Mouse (Mus musculus) bone marrow macrophage, adult 2 months (primary cell): Measurements from ENCODE around the gene Gcnt3. TPM values are rescaled to one million over a fixed set of nuclear protein-coding genes. Genes with fewer than 3 reads are reported as not detected.
A peak's percentile ranks its signal among the peaks of the same experiment; 100 is the strongest.
"Not testable (repeated sequence)": the region's sequence is repeated elsewhere in the genome, so short reads cannot be mapped to it uniquely, and the experiment has no call there.

Source experiments
- H3K27ac ChIP-seq: 2 replicates; pipeline ENCODE4 v1.5.1; 2012; ENCODE audit warnings: low read depth, low read length; ENCODE audit not compliant: insufficient read depth
- H3K4me1 ChIP-seq: 2 replicates; pipeline ENCODE4 v1.6.1; 2012; ENCODE audit warnings: low read length; ENCODE audit not compliant: control insufficient read depth, insufficient read depth
- H3K4me3 ChIP-seq: 2 replicates; pipeline ENCODE4 v1.5.1; 2012; ENCODE audit warnings: mild to moderate bottlenecking, low read length, moderate library complexity; ENCODE audit not compliant: insufficient read depth
- CTCF ChIP-seq: IDR thresholded peaks from 2 replicates; pipeline ENCODE4 v1.5.1; 2012; ENCODE audit warnings: low read depth, mild to moderate bottlenecking, low read length, moderate library complexity
- POLR2A ChIP-seq: IDR thresholded peaks from 2 replicates; pipeline ENCODE4 v1.6.1; 2012; ENCODE audit warnings: mild to moderate bottlenecking, low read depth, low read length, borderline replicate concordance
- polyA plus RNA-seq: library from polyadenylated mRNA; stranded (reverse); fragments of >200 nt; gene quantifications from 2 replicates; pipeline ENCODE4 v1.2.4, GENCODE M21; 2012; ENCODE audit not compliant: missing spikeins, insufficient read depth, insufficient read length

Gcnt3 gene
- polyA plus RNA-seq, 1 experiment = not detected

DNA sequence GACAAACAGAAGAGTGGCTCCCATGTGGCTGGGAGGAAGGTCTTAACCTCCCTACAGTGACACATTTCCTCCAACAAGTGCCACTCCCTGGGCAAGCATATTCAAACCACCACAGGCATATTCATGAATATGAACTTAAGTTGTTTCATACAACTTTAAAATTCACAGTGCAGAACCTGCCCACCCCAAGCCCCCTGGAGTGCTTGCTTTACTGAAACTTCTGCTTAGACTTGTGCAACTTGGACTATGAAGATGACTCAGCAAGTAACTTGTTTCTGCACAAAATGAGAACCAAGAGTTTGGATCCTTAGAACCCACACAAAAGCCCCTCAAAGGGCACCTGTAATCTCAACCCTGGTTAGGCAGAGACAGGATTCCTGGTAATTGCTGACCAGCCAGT, 13.2 kb downstream of the Gcnt3 start:
- Histone ChIP-seq H3K4me3 (no peak overlapping the region), H3K4me1 (peaks cover 6% of the 10 kb centered on the region), H3K27ac (no peak overlapping the region)
- TF ChIP-seq POLR2A = no peak

DNA sequence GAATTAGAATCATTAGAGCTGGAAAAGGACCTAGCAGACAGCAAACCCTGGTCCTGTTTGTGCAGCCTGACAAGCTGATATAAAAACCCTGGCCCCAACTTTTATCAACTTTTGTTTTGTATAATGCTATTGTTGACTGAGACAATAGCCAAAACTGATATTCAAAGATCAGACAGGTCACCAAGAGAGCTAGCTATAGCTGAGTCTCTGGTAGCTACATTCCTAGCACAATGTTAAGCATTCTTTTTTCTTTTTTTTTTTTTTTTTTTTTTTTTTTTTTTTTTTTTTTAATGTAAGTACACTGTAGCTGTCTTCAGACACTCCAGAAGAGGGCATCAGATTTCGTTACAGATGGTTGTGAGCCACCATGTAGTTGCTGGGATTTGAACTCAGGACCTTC, 14.3 kb downstream of the Gcnt3 start:
- not testable (repeated sequence) for H3K27ac ChIP-seq, H3K4me3 ChIP-seq, H3K4me1 ChIP-seq

DNA sequence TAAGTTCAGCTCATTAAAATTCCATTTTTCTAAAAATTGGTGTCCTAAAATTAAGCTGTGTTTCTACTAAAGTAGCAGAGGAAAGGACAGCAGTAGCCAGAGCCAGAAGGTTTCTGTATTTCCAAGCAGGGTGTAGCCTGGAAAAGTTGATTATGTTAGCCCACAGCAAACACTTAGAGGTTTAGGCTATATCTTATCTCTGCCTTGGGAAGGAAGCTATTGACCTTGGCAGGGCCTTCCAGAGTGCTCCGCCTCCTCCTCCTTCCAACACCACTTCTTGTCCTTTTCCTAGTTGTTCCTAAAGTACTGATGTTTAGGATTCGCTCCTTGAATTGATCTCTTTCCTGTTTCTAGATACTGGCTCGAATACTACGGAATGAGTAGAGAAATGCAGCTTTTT, 15.8 kb downstream of the Gcnt3 start:
- no peak overlapping the region for H3K4me3 ChIP-seq
- no peak for TF ChIP-seq POLR2A
- TF ChIP-seq CTCF = no peak
- no peak overlapping the region for H3K27ac ChIP-seq
- H3K4me1 ChIP-seq = peaks cover 6% of the 10 kb centered on the region

DNA sequence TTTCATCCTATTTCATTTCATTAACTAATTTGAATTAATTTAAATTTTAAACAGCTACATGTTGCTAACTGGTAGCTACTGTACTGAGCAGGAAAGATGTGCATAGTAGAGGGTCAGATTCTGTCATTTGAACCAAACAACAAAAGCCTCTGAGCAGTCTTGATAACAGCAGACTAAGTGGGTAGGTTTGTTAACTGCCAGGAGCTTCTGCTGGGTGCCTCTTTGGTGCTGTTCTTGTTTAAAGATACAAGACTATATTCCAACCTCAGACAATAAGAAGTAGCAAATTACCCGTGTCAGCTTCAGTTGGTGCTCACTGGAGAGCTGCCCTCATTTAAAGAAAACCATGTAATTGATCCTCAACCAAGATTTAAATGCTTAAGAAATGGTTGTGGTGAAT, 16.3 kb downstream of the Gcnt3 start:
- Histone ChIP-seq H3K4me3 (no peak overlapping the region), H3K4me1 (peaks cover 6% of the 10 kb centered on the region), H3K27ac (no peak overlapping the region)
- no peak for TF ChIP-seq CTCF
- no peak for TF ChIP-seq POLR2A

DNA sequence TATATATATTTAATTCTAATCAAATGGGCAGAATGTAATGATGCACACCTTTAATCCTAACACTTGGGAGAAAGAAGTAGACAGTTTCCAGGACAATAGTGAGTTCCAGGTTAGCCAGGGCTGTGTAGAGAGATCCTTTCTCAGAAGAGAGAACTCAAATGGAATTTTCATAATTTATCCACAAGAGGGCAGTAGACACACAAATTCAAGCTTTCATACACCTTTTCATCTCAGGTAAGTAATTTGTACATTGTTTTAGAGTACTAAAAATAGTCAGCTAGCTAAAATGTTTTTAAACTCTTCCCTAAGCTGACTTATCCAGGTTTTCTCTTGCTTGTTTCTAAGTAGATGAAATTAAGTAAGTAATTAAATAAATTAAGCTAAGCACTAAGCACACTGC, 19.0 kb downstream of the Gcnt3 start:
- H3K4me3 ChIP-seq = no peak overlapping the region
- H3K4me1 ChIP-seq = peaks cover 7% of the 10 kb centered on the region
- H3K27ac ChIP-seq = no peak overlapping the region
- no peak for TF ChIP-seq POLR2A
- TF ChIP-seq CTCF = no peak

DNA sequence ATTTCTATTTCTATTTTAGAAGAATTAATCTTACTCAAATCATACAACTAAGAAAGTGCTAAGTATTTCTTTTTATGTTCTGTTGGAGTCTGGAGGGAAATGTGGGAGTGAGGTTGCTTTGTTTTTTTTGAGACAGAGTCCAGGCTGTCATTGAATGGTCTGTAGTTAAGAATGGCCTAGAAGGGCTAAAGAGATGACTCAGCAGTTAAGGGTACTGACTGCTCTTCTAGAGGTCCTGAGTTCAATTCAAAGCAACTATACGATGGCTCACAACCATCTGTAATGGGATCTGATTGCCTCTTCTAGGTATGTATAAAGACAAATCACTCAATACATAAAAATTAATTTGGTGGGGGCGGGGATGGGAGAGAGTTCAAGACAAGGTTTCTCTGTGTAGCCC, 22.3 kb downstream of the Gcnt3 start:
- no peak for TF ChIP-seq POLR2A
- peaks cover 10% of the 10 kb centered on the region for H3K4me1 ChIP-seq
- no peak overlapping the region for H3K27ac ChIP-seq
- no peak overlapping the region for H3K4me3 ChIP-seq

DNA sequence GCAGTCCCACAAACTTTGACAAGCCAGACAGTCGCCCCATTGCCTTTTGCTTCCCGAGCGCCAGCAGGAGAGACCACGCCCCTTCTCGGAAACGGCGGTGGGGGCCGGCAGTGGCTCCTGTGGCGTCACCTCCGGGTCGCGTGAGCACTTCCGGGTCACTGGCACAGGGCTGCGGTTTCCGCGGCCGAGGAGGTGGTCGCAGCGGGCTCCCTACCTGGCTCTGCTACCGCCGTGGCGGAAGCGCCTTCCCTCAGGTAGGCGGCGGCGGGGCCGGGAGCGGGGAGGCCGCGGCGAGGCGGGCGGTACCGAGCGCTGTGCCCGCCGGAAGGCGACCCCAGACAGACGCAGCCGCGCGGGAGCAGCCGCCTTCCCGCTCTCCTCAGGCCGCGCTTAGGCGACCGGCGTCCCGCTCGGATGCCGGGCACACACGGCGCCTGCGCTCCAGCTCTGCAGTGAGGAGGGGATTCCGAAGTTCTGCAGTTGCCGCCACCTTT, 25.4 kb downstream of the Gcnt3 start, which contains the start of gene Gtf2a2:
Gene Gtf2a2, plus strand, starts transcription at position 143 of the 494 bp plus-strand sequence.
- Histone ChIP-seq H3K4me1 (peaks cover 21% of the 10 kb centered on the region), H3K4me3 (peak within 1 kb of the TSS; percentile 84), H3K27ac (peak within 1 kb of the TSS; percentile 55)
- TF ChIP-seq POLR2A (no peak), CTCF (no peak)

DNA sequence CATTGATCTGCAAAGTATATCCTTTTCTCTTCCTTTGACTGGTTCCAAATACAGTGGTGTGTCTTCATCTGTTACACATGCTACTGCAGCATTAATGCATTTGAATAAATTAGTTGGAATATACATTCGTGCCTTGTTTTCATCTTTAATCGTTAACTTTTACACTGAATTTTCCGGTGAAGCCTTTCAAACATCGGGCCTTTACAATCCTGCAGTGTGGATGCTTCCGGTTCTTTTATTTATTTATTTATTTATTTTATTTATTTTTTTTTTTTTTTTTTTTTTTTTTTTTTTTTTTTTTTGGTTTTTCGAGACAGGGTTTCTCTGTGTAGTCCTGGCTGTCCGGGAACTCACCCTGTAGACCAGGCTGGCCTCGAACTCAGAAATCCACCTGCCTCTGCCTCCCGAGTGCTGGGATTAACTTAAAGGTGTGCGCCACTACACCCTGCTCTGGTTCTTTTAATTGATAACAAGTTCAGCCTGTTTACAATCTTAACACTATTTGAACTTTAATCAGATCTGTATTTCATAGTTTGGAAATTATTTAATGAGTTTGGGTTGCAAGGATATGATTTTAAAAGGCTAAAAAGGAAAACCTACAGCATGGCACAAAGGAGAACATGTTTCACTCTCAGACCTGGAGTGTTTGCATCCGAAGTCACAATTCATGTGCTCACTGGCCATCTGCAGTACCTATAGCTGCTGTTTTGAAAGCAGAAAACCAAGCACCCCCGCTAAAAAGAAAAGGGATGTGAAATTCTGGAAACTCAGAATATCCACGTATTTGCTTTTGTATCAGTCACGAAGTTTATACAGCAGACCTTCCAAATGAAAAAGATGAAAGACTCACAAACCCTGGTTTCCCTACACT, 26.1 kb downstream of the Gcnt3 start:
- peak overlapping the region; percentile 29; the same call in 1 of the 2 replicates for H3K27ac ChIP-seq
- no peak for TF ChIP-seq CTCF
- TF ChIP-seq POLR2A = no peak
- H3K4me1 ChIP-seq = peaks cover 21% of the 10 kb centered on the region
- H3K4me3 ChIP-seq = peak overlapping the region; percentile 84

DNA sequence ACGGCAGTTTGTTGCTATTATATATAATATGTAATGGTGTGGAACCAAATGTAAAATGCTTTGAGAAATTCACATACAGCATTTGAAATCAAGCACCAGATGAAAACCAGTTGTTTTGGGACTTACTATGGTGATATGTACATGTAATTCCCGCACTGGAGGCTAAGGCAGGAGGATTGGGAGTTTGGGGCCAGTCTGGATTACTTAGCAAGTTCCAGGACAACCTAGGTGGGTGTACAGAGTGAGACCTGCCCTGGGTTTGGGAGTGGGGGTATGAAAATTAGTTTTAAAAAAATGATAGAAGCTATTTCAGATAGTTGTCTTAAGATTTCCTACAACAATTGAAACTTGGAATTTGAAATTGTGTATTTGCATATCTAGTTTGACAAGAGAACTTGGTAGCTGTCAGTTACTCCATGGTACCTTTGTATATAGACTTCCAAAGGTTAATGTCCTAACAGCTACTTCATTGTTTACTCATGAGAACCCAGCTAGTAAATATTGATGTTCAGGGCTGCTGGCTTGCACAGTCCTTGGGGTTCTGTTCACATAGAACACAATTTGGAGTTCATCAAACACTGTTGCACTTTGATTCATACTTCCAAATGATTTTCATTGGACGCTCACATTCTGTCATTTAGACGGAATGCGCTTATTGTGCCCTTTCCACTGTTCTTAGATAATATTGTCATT, 27.0 kb downstream of the Gcnt3 start:
- H3K4me1 ChIP-seq = peaks cover 21% of the 10 kb centered on the region
- TF ChIP-seq POLR2A (no peak), CTCF (no peak)
- no peak overlapping the region for H3K4me3 ChIP-seq
- H3K27ac ChIP-seq = no peak overlapping the region

DNA sequence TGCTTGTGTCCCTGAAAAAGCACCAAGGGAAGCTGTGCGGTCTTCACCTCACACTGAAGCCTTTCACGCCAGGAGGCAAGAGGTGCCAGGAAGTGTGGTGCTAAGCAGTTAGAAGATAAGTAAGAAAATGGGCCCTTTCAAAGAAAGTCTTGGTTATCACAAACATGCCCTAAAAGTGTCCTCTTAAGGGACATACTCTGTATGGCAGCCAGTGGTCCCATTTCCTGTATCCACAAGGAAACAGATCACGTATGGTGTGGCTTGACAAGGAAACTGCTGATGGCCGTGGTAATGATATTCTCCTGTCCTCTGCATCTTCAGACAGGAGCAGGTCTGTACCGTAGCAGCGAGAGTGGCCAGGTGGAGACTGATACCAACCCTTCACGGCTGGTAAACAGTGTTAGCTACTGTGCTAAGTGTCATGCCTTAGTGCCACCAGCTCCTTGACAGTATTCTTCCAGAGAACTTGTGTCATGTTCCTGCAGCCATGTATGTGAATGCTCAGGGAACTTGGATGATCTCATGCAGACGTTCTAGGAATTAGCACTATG, 28.1 kb downstream of the Gcnt3 start:
- Histone ChIP-seq H3K27ac (no peak overlapping the region), H3K4me3 (no peak overlapping the region), H3K4me1 (peaks cover 21% of the 10 kb centered on the region)
- TF ChIP-seq CTCF = no peak
- TF ChIP-seq POLR2A = no peak
